Mouse (Mus musculus) limb, embryonic 11.5 days (tissue): Measurements from ENCODE around the gene Ppara. TPM values are rescaled to one million over a fixed set of nuclear protein-coding genes. Genes with fewer than 3 reads are reported as not detected.
A peak's percentile ranks its signal among the peaks of the same experiment; 100 is the strongest.

ENCODE experiments used
- ATAC-seq: fragments of 200-750 bp; cut with Nextera tagmentation; 2 replicates; pipeline ENCODE4 v1.8.0; 2017; ENCODE audit warnings: low read depth; ENCODE audit not compliant: insufficient number of reproducible peaks, low FRiP score, low TSS enrichment
- DNase-seq: peaks from one replicate; pipeline ENCODE4 v3.0.0-alpha.2; 2015; ENCODE audit warnings: low spot score
- H3K27ac ChIP-seq: fragments of 300-500 bp; sonication (generic); replicated peaks from 2 replicates; pipeline ENCODE4 v1.5.1; 2014; ENCODE audit warnings: low read depth, mild to moderate bottlenecking, low read length
- H3K27me3 ChIP-seq: fragments of 300-500 bp; sonication (generic); 2 replicates; pipeline ENCODE4 v1.6.1; 2014; ENCODE audit warnings: mild to moderate bottlenecking, low read length, mixed read lengths; ENCODE audit not compliant: control insufficient read depth, insufficient read depth
- H3K36me3 ChIP-seq: fragments of 300-500 bp; sonication (generic); 2 replicates; pipeline ENCODE4 v1.6.1; 2014; ENCODE audit warnings: mild to moderate bottlenecking, low read length, moderate library complexity, mixed read lengths; ENCODE audit not compliant: control insufficient read depth, insufficient read depth
- H3K4me1 ChIP-seq: fragments of 300-500 bp; sonication (generic); 2 replicates; pipeline ENCODE4 v1.6.1; 2014; ENCODE audit warnings: low read length, mixed read lengths; ENCODE audit not compliant: control insufficient read depth, insufficient read depth
- H3K4me2 ChIP-seq: fragments of 300-500 bp; sonication (generic); 2 replicates; pipeline ENCODE4 v1.6.1; 2014; ENCODE audit warnings: low read depth, mild to moderate bottlenecking, moderate library complexity; ENCODE audit not compliant: severe bottlenecking
- H3K4me3 ChIP-seq: fragments of 300-500 bp; sonication (generic); 2 replicates; pipeline ENCODE4 v1.5.1; 2014; ENCODE audit warnings: low read depth, low read length
- H3K9ac ChIP-seq: fragments of 300-500 bp; sonication (generic); 2 replicates; pipeline ENCODE4 v1.6.1; 2014; ENCODE audit warnings: mild to moderate bottlenecking, low read length
- H3K9me3 ChIP-seq: fragments of 300-500 bp; sonication (generic); 2 replicates; pipeline ENCODE4 v1.6.1; 2016; ENCODE audit warnings: low read length; ENCODE audit not compliant: control insufficient read depth
- WGBS: fragments of 180-500 bp; shearing (Covaris S2); extraction: QIAGEN DNeasy Blood & Tissue Kit; methylation state at CpG from one replicate; pipeline ENCODE4 v1.1.7; 2014; 5-methylcytosine and 5-hydroxymethylcytosine counted together
- polyA plus RNA-seq: library from polyadenylated mRNA; unstranded; fragments of >200 nt; fragmentation: Nextera tagmentation; extraction: Ambion mirVana; gene quantifications from 2 replicates; pipeline ENCODE4 v1.2.1, GENCODE M21; 2014

Ppara gene
- polyA plus RNA-seq, 1 experiment from 2014 or later = 0.91 TPM

- peak overlapping the region; percentile 80 for H3K4me2 ChIP-seq
- H3K27ac ChIP-seq = no peak overlapping the region
- no peaks in the 10 kb centered on the region for H3K9me3 ChIP-seq
- no peaks in the 10 kb centered on the region for H3K36me3 ChIP-seq
- no peak for DNase-seq
- no peaks in the 10 kb centered on the region; the same call in 1 of the 2 replicates for H3K4me1 ChIP-seq
- peak overlapping the region; percentile 44 for H3K9ac ChIP-seq
- H3K27me3 ChIP-seq = peaks cover 51% of the 10 kb centered on the region
- ATAC-seq = peak; percentile 22; the same call in 1 of the 2 replicates
- WGBS = under 1% methylated on average over 24 of the region's 25 CpGs
- peak overlapping the region; percentile 54 for H3K4me3 ChIP-seq
These were observed 1.0 kb downstream of the Ppara start for GRCm38 (mm10) chr15:85735836-85736190.

GRCm38 (mm10) chr15:85736506-85736905 is 1.7 kb downstream of the Ppara start:
- Histone ChIP-seq H3K36me3 (no peaks in the 10 kb centered on the region), H3K9me3 (no peaks in the 10 kb centered on the region), H3K4me2 (no peak overlapping the region; the same call in 1 of the 2 replicates), H3K4me3 (no peak overlapping the region), H3K27me3 (peaks cover 51% of the 10 kb centered on the region), H3K27ac (no peak overlapping the region), H3K4me1 (no peaks in the 10 kb centered on the region; the same call in 1 of the 2 replicates), H3K9ac (no peak overlapping the region)
- 59% methylated on average over 10 of the region's 10 CpGs for WGBS
- ATAC-seq (no peak), DNase-seq (no peak)

GRCm38 (mm10) chr15:85738416-85738815 is 3.6 kb downstream of the Ppara start:
- Histone ChIP-seq H3K27me3 (peaks cover 35% of the 10 kb centered on the region), H3K4me2 (no peak overlapping the region), H3K9me3 (no peaks in the 10 kb centered on the region), H3K36me3 (no peaks in the 10 kb centered on the region), H3K4me3 (no peak overlapping the region), H3K4me1 (no peaks in the 10 kb centered on the region; the same call in 1 of the 2 replicates), H3K9ac (no peak overlapping the region), H3K27ac (no peak overlapping the region)
- no peak for DNase-seq
- 81% methylated on average over 3 of the region's 3 CpGs for WGBS
- no peak for ATAC-seq

GRCm38 (mm10) chr15:85738939-85739338 is 4.2 kb downstream of the Ppara start:
- Histone ChIP-seq H3K27me3 (peaks cover 33% of the 10 kb centered on the region), H3K9ac (no peak overlapping the region), H3K9me3 (no peaks in the 10 kb centered on the region), H3K4me1 (no peaks in the 10 kb centered on the region; the same call in 1 of the 2 replicates), H3K4me3 (no peak overlapping the region), H3K4me2 (no peak overlapping the region), H3K27ac (no peak overlapping the region), H3K36me3 (no peaks in the 10 kb centered on the region)
- ATAC-seq (no peak), DNase-seq (no peak)
- 79% methylated on average over 5 of the region's 5 CpGs for WGBS

GRCm38 (mm10) chr15:85742608-85743007 is 7.8 kb downstream of the Ppara start:
- Histone ChIP-seq H3K36me3 (no peaks in the 10 kb centered on the region), H3K4me3 (no peak overlapping the region), H3K4me1 (no peaks in the 10 kb centered on the region), H3K27ac (no peak overlapping the region), H3K9me3 (no peaks in the 10 kb centered on the region), H3K9ac (no peak overlapping the region), H3K4me2 (no peak overlapping the region), H3K27me3 (no peaks in the 10 kb centered on the region)
- 86% methylated on average over 9 of the region's 9 CpGs for WGBS
- ATAC-seq (no peak), DNase-seq (no peak)

- DNase-seq (no peak), ATAC-seq (no peak)
- Histone ChIP-seq H3K27ac (no peak overlapping the region), H3K4me2 (no peak overlapping the region), H3K9ac (no peak overlapping the region), H3K36me3 (no peaks in the 10 kb centered on the region), H3K4me3 (no peak overlapping the region), H3K9me3 (no peaks in the 10 kb centered on the region), H3K4me1 (no peaks in the 10 kb centered on the region), H3K27me3 (no peaks in the 10 kb centered on the region)
- WGBS = 84% methylated on average over 3 of the region's 3 CpGs
These were observed 9.2 kb downstream of the Ppara start for GRCm38 (mm10) chr15:85743946-85744345.

GRCm38 (mm10) chr15:85746178-85746577 is 11.4 kb downstream of the Ppara start:
- H3K4me3 ChIP-seq = no peak overlapping the region
- ATAC-seq (no peak), DNase-seq (no peak)
- no peaks in the 10 kb centered on the region for H3K4me1 ChIP-seq
- H3K4me2 ChIP-seq = no peak overlapping the region
- no peak overlapping the region for H3K9ac ChIP-seq
- H3K36me3 ChIP-seq = no peaks in the 10 kb centered on the region
- 78% methylated on average over 8 of the region's 8 CpGs for WGBS
- H3K27ac ChIP-seq = no peak overlapping the region
- H3K27me3 ChIP-seq = no peaks in the 10 kb centered on the region
- no peaks in the 10 kb centered on the region for H3K9me3 ChIP-seq

GRCm38 (mm10) chr15:85746671-85747070 is 11.9 kb downstream of the Ppara start:
- no peak overlapping the region for H3K4me2 ChIP-seq
- no peaks in the 10 kb centered on the region for H3K9me3 ChIP-seq
- WGBS = 86% methylated on average over 13 of the region's 13 CpGs
- H3K4me1 ChIP-seq = no peaks in the 10 kb centered on the region
- no peak overlapping the region for H3K27ac ChIP-seq
- H3K4me3 ChIP-seq = no peak overlapping the region
- no peak overlapping the region for H3K9ac ChIP-seq
- ATAC-seq (no peak), DNase-seq (no peak)
- H3K27me3 ChIP-seq = no peaks in the 10 kb centered on the region
- no peaks in the 10 kb centered on the region for H3K36me3 ChIP-seq

GRCm38 (mm10) chr15:85747951-85748350 is 13.2 kb downstream of the Ppara start:
- Histone ChIP-seq H3K27me3 (no peaks in the 10 kb centered on the region), H3K4me2 (no peak overlapping the region), H3K9me3 (no peaks in the 10 kb centered on the region), H3K4me1 (no peaks in the 10 kb centered on the region), H3K4me3 (no peak overlapping the region), H3K36me3 (no peaks in the 10 kb centered on the region), H3K27ac (no peak overlapping the region), H3K9ac (no peak overlapping the region)
- ATAC-seq = no peak
- WGBS = 90% methylated on average over 5 of the region's 5 CpGs
- DNase-seq = no peak
